Mouse (Mus musculus) bone marrow macrophage, adult 2 months (primary cell): ENCODE data around the gene Sod2. TPM values are rescaled to one million over a fixed set of nuclear protein-coding genes. Genes with fewer than 3 reads are reported as not detected.
"Not testable (repeated sequence)": the region's sequence is repeated elsewhere in the genome, so short reads cannot be mapped to it uniquely, and the experiment has no call there.

ENCODE experiments used
- H3K27ac ChIP-seq: 2 replicates; pipeline ENCODE4 v1.5.1; 2012; ENCODE audit warnings: low read depth, low read length; ENCODE audit not compliant: insufficient read depth
- H3K4me1 ChIP-seq: 2 replicates; pipeline ENCODE4 v1.6.1; 2012; ENCODE audit warnings: low read length; ENCODE audit not compliant: control insufficient read depth, insufficient read depth
- H3K4me3 ChIP-seq: 2 replicates; pipeline ENCODE4 v1.5.1; 2012; ENCODE audit warnings: mild to moderate bottlenecking, low read length, moderate library complexity; ENCODE audit not compliant: insufficient read depth
- CTCF ChIP-seq: IDR thresholded peaks from 2 replicates; pipeline ENCODE4 v1.5.1; 2012; ENCODE audit warnings: low read depth, mild to moderate bottlenecking, low read length, moderate library complexity
- POLR2A ChIP-seq: IDR thresholded peaks from 2 replicates; pipeline ENCODE4 v1.6.1; 2012; ENCODE audit warnings: mild to moderate bottlenecking, low read depth, low read length, borderline replicate concordance
- polyA plus RNA-seq: library from polyadenylated mRNA; stranded (reverse); fragments of >200 nt; gene quantifications from 2 replicates; pipeline ENCODE4 v1.2.4, GENCODE M21; 2012; ENCODE audit not compliant: missing spikeins, insufficient read depth, insufficient read length

Gene Sod2
- polyA plus RNA-seq, 1 experiment: 92.6 TPM

- Histone ChIP-seq H3K27ac (peak overlapping the region; percentile 100), H3K4me3 (peak overlapping the region; percentile 99), H3K4me1 (peaks cover 9% of the 10 kb centered on the region)
- TF ChIP-seq POLR2A: no peak; the same call in 1 of the 2 replicates
- no peak for TF ChIP-seq CTCF
Measured at GRCm38 (mm10) chr17:12991635-12992358, 14.8 kb upstream of the Sod2 start.

- no peak for TF ChIP-seq CTCF
- peak; percentile 46; the same call in 1 of the 2 replicates for TF ChIP-seq POLR2A
- peak overlapping the region; percentile 64 for H3K4me3 ChIP-seq
- peak overlapping the region; percentile 74 for H3K27ac ChIP-seq
- peaks cover 6% of the 10 kb centered on the region for H3K4me1 ChIP-seq
Measured at GRCm38 (mm10) chr17:12992470-12992991, 14.1 kb upstream of the Sod2 start.

- peak within 1 kb of the TSS; percentile 64 for H3K4me3 ChIP-seq
- peaks cover 2% of the 10 kb centered on the region; the same call in 1 of the 2 replicates for H3K4me1 ChIP-seq
- H3K27ac ChIP-seq: peak within 1 kb of the TSS; percentile 74
- TF ChIP-seq POLR2A (no peak), CTCF (no peak)
Measured at GRCm38 (mm10) chr17:12994069-12994468, 12.6 kb upstream of the Sod2 start, which contains the start of gene Wtap. Wtap (minus strand) TSS chr17:12994169.

- TF ChIP-seq CTCF: no peak
- TF ChIP-seq POLR2A: no peak
- no peak overlapping the region for H3K27ac ChIP-seq
- H3K4me3 ChIP-seq: no peak overlapping the region
Measured at GRCm38 (mm10) chr17:12996345-12996744, 10.3 kb upstream of the Sod2 start.

GRCm38 (mm10) chr17:12997890-12998289 lies 8.8 kb upstream of the Sod2 start:
- TF ChIP-seq CTCF: no peak
- TF ChIP-seq POLR2A: no peak
- H3K4me1 ChIP-seq: 0 out of 2 replicates have a peak, but pooled peaks cover 2% of the 10 kb centered on the region
- H3K4me3 ChIP-seq: no peak overlapping the region
- no peak overlapping the region for H3K27ac ChIP-seq

More at GRCm38 (mm10) chr17:12996345-12996744, 10.3 kb upstream of the Sod2 start:
- H3K4me1 ChIP-seq: 0 out of 2 replicates have a peak, but pooled peaks cover 2% of the 10 kb centered on the region

GRCm38 (mm10) chr17:12999069-12999468 lies 7.6 kb upstream of the Sod2 start:
- Histone ChIP-seq H3K27ac (no peak overlapping the region), H3K4me3 (no peak overlapping the region), H3K4me1 (0 out of 2 replicates have a peak, but pooled peaks cover under 1% of the 10 kb centered on the region)
- TF ChIP-seq CTCF (no peak), POLR2A (no peak)

- not testable (repeated sequence) for H3K4me3 ChIP-seq, H3K4me1 ChIP-seq, H3K27ac ChIP-seq
Measured at GRCm38 (mm10) chr17:13002243-13002642, 4.4 kb upstream of the Sod2 start.

- H3K27ac ChIP-seq, H3K4me1 ChIP-seq, H3K4me3 ChIP-seq: not testable (repeated sequence)
Measured at GRCm38 (mm10) chr17:13004436-13004835, 2.2 kb upstream of the Sod2 start.

- H3K4me1 ChIP-seq: peaks cover 10% of the 10 kb centered on the region
- peak overlapping the region; percentile 15; the same call in 1 of the 2 replicates for H3K27ac ChIP-seq
- peak overlapping the region; percentile 44; the same call in 1 of the 2 replicates for H3K4me3 ChIP-seq
- no peak for TF ChIP-seq CTCF
Measured at GRCm38 (mm10) chr17:13006984-13007383, 338 bp downstream of the Sod2 start.

- peak overlapping the region; percentile 77 for H3K27ac ChIP-seq
- H3K4me1 ChIP-seq: peaks cover 10% of the 10 kb centered on the region
- peak overlapping the region; percentile 90 for H3K4me3 ChIP-seq
- TF ChIP-seq POLR2A (no peak), CTCF (no peak)
Measured at GRCm38 (mm10) chr17:13007730-13008425, 1.2 kb downstream of the Sod2 start.
